Mouse (Mus musculus) left cerebral cortex, postnatal 25 days (tissue): Measurements from ENCODE around the gene Gm5157. TPM values are rescaled to one million over a fixed set of nuclear protein-coding genes. Genes with fewer than 3 reads are reported as not detected.
"Not testable (repeated sequence)": the region's sequence is repeated elsewhere in the genome, so short reads cannot be mapped to it uniquely, and the experiment has no call there.

Experiments
- DNase-seq, 2 experiments: peaks; one replicate each; pipeline ENCODE4 v3.0.0; 2022; ENCODE audit warnings: low spot score in 2 of 2, mixed read lengths in 1 of 2
- intact Hi-C: fragments of 180-260 bp; cut with DNase I; formaldehyde crosslinking; loops from one replicate; pipeline ENCODE4 v1.15.1; 2025
- total RNA-seq, 2 experiments: library from RNA; stranded (reverse); gene quantifications; 2 replicates each; pipeline ENCODE4 v1.2.3; 2021

The Gm5157 gene
- not detected for total RNA-seq

- DNase-seq, intact Hi-C loops: not testable (repeated sequence)
These were observed at the start of gene Gm5157 for GRCm38 (mm10) chr7:21190323-21190722. Gene Gm5157 (minus strand): TSS chr7:21190423.

GRCm38 (mm10) chr7:21161885-21162284 lies 28.3 kb downstream of the Gm5157 start, which contains the start of gene Vmn1r123:
Gene Vmn1r123 (plus strand): TSS chr7:21162185.
- intact Hi-C loops, DNase-seq: not testable (repeated sequence)

Other genes with a start within 250 kb of the Gm5157 start
- gene Vmn1r119, start 178.0 kb downstream of the Gm5157 start, total RNA-seq, result not detected
- gene Vmn1r120, start 136.6 kb downstream of the Gm5157 start, total RNA-seq, result not detected
- not detected for gene Vmn1r121, start 91.9 kb downstream of the Gm5157 start, total RNA-seq
- gene Vmn1r122, start 56.3 kb downstream of the Gm5157 start, total RNA-seq, result not detected
- not detected for gene Vmn1r123, start 28.2 kb downstream of the Gm5157 start, total RNA-seq
- not detected for gene Vmn1r124, start 70.2 kb upstream of the Gm5157 start, total RNA-seq
- gene Vmn1r125, start 81.8 kb upstream of the Gm5157 start, total RNA-seq, result not detected
- gene Vmn1r126, start 111.0 kb upstream of the Gm5157 start, total RNA-seq, result not detected
- gene Vmn1r127, start 129.4 kb upstream of the Gm5157 start, total RNA-seq, result not detected
- not detected for gene Vmn1r128, start 158.9 kb upstream of the Gm5157 start, total RNA-seq
- not detected for gene Vmn1r129, start 170.9 kb upstream of the Gm5157 start, total RNA-seq
- gene Gm6882, start 242.3 kb upstream of the Gm5157 start, total RNA-seq, result not detected